Mouse (Mus musculus) neural tube, embryonic 14.5 days (tissue): ENCODE data around the gene Tnfrsf21. TPM values are rescaled to one million over a fixed set of nuclear protein-coding genes. Genes with fewer than 3 reads are reported as not detected.

ENCODE experiments used
- ATAC-seq: fragments of 200-750 bp; cut with Nextera tagmentation; 2 replicates; pipeline ENCODE4 v1.8.0; 2017; ENCODE audit warnings: low read depth, mild to moderate bottlenecking, moderate TSS enrichment, moderate library complexity
- H3K27ac ChIP-seq: fragments of 300-500 bp; sonication (generic); 2 replicates; pipeline ENCODE4 v1.5.1; 2014; ENCODE audit warnings: low read depth, mild to moderate bottlenecking, control low read depth, low read length, moderate library complexity, mixed read lengths
- H3K27me3 ChIP-seq: fragments of 300-500 bp; sonication (generic); 2 replicates; pipeline ENCODE4 v1.6.1; 2014; ENCODE audit warnings: low read length; ENCODE audit not compliant: control insufficient read depth, insufficient read depth
- H3K36me3 ChIP-seq: fragments of 300-500 bp; sonication (generic); 2 replicates; pipeline ENCODE4 v1.6.1; 2014; ENCODE audit warnings: low read length, mixed read lengths; ENCODE audit not compliant: control insufficient read depth, insufficient read depth
- H3K4me1 ChIP-seq: fragments of 300-500 bp; sonication (generic); 2 replicates; pipeline ENCODE4 v1.6.1; 2014; ENCODE audit warnings: low read length; ENCODE audit not compliant: control insufficient read depth, insufficient read depth
- H3K4me2 ChIP-seq: fragments of 300-500 bp; sonication (generic); 2 replicates; pipeline ENCODE4 v1.6.1; 2014; ENCODE audit warnings: mild to moderate bottlenecking, low read depth, low read length, control low read depth
- H3K4me3 ChIP-seq: fragments of 300-500 bp; sonication (generic); 2 replicates; pipeline ENCODE4 v1.5.1; 2014; ENCODE audit warnings: low read depth, low read length, control low read depth, mixed read lengths
- H3K9ac ChIP-seq: fragments of 300-500 bp; sonication (generic); replicated peaks from 2 replicates; pipeline ENCODE4 v1.6.1; 2014; ENCODE audit warnings: low read depth, mild to moderate bottlenecking, control low read depth, low read length, mixed read lengths
- H3K9me3 ChIP-seq: fragments of 300-500 bp; sonication (generic); 2 replicates; pipeline ENCODE4 v1.6.1; 2016; ENCODE audit warnings: low read length; ENCODE audit not compliant: control insufficient read depth
- WGBS: fragments of 180-500 bp; shearing (Covaris S2); extraction: QIAGEN DNeasy Blood & Tissue Kit; methylation state at CpG from one replicate; pipeline ENCODE4 v1.1.7; 2014; 5-methylcytosine and 5-hydroxymethylcytosine counted together
- polyA plus RNA-seq: library from polyadenylated mRNA; unstranded; fragments of >200 nt; fragmentation: Nextera tagmentation; extraction: Ambion mirVana; gene quantifications from 2 replicates; pipeline ENCODE4 v1.2.1, GENCODE M21; 2014

Tnfrsf21 gene
- polyA plus RNA-seq, 1 experiment from 2014 or later, result 82.6 TPM

GRCm38 (mm10) chr17:43130115-43130869 is 113.9 kb downstream of the Tnfrsf21 start:
- no peak overlapping the region for H3K9ac ChIP-seq
- no peak overlapping the region for H3K4me3 ChIP-seq
- H3K27me3 ChIP-seq, result no peaks in the 10 kb centered on the region
- no peak overlapping the region for H3K4me2 ChIP-seq
- no peak for ATAC-seq
- H3K4me1 ChIP-seq, result no peaks in the 10 kb centered on the region
- H3K27ac ChIP-seq, result no peak overlapping the region
- 74% methylated on average over 3 of the region's 3 CpGs for WGBS
- no peaks in the 10 kb centered on the region for H3K36me3 ChIP-seq
- H3K9me3 ChIP-seq, result no peaks in the 10 kb centered on the region

GRCm38 (mm10) chr17:43130870-43131264 is 114.5 kb downstream of the Tnfrsf21 start:
- H3K9me3 ChIP-seq, result no peaks in the 10 kb centered on the region
- no peak overlapping the region for H3K9ac ChIP-seq
- ATAC-seq, result no peak
- no peak overlapping the region for H3K4me3 ChIP-seq
- no peak overlapping the region for H3K27ac ChIP-seq
- H3K4me1 ChIP-seq, result no peaks in the 10 kb centered on the region
- no peak overlapping the region for H3K4me2 ChIP-seq
- H3K36me3 ChIP-seq, result no peaks in the 10 kb centered on the region
- no peaks in the 10 kb centered on the region for H3K27me3 ChIP-seq

GRCm38 (mm10) chr17:43132477-43132876 is 116.1 kb downstream of the Tnfrsf21 start:
- H3K4me2 ChIP-seq, result no peak overlapping the region
- no peak overlapping the region for H3K4me3 ChIP-seq
- no peaks in the 10 kb centered on the region for H3K9me3 ChIP-seq
- H3K9ac ChIP-seq, result no peak overlapping the region
- no peaks in the 10 kb centered on the region for H3K27me3 ChIP-seq
- 92% methylated on average over 5 of the region's 5 CpGs for WGBS
- ATAC-seq, result no peak
- H3K4me1 ChIP-seq, result no peaks in the 10 kb centered on the region
- H3K36me3 ChIP-seq, result no peaks in the 10 kb centered on the region
- H3K27ac ChIP-seq, result no peak overlapping the region

- H3K36me3 ChIP-seq, result no peaks in the 10 kb centered on the region
- H3K27ac ChIP-seq, result no peak overlapping the region
- H3K9me3 ChIP-seq, result no peaks in the 10 kb centered on the region
- ATAC-seq, result no peak
- no peaks in the 10 kb centered on the region for H3K4me1 ChIP-seq
- H3K4me3 ChIP-seq, result no peak overlapping the region
- no peak overlapping the region for H3K9ac ChIP-seq
- no peaks in the 10 kb centered on the region for H3K27me3 ChIP-seq
- H3K4me2 ChIP-seq, result no peak overlapping the region
- 88% methylated on average over 4 of the region's 4 CpGs for WGBS
These were observed 116.8 kb downstream of the Tnfrsf21 start for GRCm38 (mm10) chr17:43133106-43133505.

- H3K4me1 ChIP-seq, result no peaks in the 10 kb centered on the region
- ATAC-seq, result no peak
- 69% methylated on average over 4 of the region's 4 CpGs for WGBS
- H3K36me3 ChIP-seq, result no peaks in the 10 kb centered on the region
- no peak overlapping the region for H3K4me2 ChIP-seq
- H3K27me3 ChIP-seq, result no peaks in the 10 kb centered on the region
- H3K9me3 ChIP-seq, result no peaks in the 10 kb centered on the region
- H3K27ac ChIP-seq, result no peak overlapping the region
- no peak overlapping the region for H3K9ac ChIP-seq
- H3K4me3 ChIP-seq, result no peak overlapping the region
These were observed 118.6 kb downstream of the Tnfrsf21 start for GRCm38 (mm10) chr17:43134991-43135390.

GRCm38 (mm10) chr17:43135398-43136265 is 119.3 kb downstream of the Tnfrsf21 start:
- no peaks in the 10 kb centered on the region for H3K27me3 ChIP-seq
- no peak overlapping the region for H3K27ac ChIP-seq
- 36% methylated on average over 7 of the region's 7 CpGs for WGBS
- no peak overlapping the region for H3K4me2 ChIP-seq
- no peaks in the 10 kb centered on the region for H3K4me1 ChIP-seq
- no peak overlapping the region for H3K9ac ChIP-seq
- ATAC-seq, result no peak
- no peaks in the 10 kb centered on the region for H3K36me3 ChIP-seq
- H3K9me3 ChIP-seq, result no peaks in the 10 kb centered on the region
- no peak overlapping the region for H3K4me3 ChIP-seq

- Histone ChIP-seq H3K4me1 (no peaks in the 10 kb centered on the region), H3K9ac (no peak overlapping the region), H3K4me2 (no peak overlapping the region), H3K36me3 (no peaks in the 10 kb centered on the region), H3K4me3 (no peak overlapping the region), H3K27me3 (no peaks in the 10 kb centered on the region), H3K9me3 (no peaks in the 10 kb centered on the region), H3K27ac (no peak overlapping the region)
- 64% methylated on average over 4 of the region's 4 CpGs for WGBS
- no peak for ATAC-seq
These were observed 120.4 kb downstream of the Tnfrsf21 start for GRCm38 (mm10) chr17:43136720-43137119.

- ATAC-seq, result no peak
- Histone ChIP-seq H3K9me3 (no peaks in the 10 kb centered on the region), H3K4me1 (no peaks in the 10 kb centered on the region), H3K36me3 (no peaks in the 10 kb centered on the region), H3K27me3 (no peaks in the 10 kb centered on the region), H3K4me2 (no peak overlapping the region), H3K9ac (no peak overlapping the region), H3K27ac (no peak overlapping the region), H3K4me3 (no peak overlapping the region)
- WGBS, result 95% methylated on average over 9 of the region's 9 CpGs
These were observed 121.5 kb downstream of the Tnfrsf21 start for GRCm38 (mm10) chr17:43137838-43138237.

GRCm38 (mm10) chr17:43138356-43138755 is 122.0 kb downstream of the Tnfrsf21 start:
- Histone ChIP-seq H3K27ac (no peak overlapping the region), H3K4me3 (no peak overlapping the region), H3K4me2 (no peak overlapping the region), H3K9ac (no peak overlapping the region), H3K36me3 (no peaks in the 10 kb centered on the region), H3K4me1 (no peaks in the 10 kb centered on the region), H3K27me3 (no peaks in the 10 kb centered on the region), H3K9me3 (no peaks in the 10 kb centered on the region)
- WGBS, result 90% methylated on average over 7 of the region's 7 CpGs
- no peak for ATAC-seq
